Mouse (Mus musculus) bone marrow, adult 2 months (tissue): ENCODE measurements around the gene Cabin1.

Experiments
- CTCF ChIP-seq: fragments of 200-500 bp; IDR thresholded peaks from 2 replicates; pipeline ENCODE4 v1.5.1; 2011; ENCODE audit warnings: low read length, control low read depth; ENCODE audit not compliant: control insufficient read depth, insufficient read depth
- POLR2A ChIP-seq: fragments of 200-500 bp; IDR thresholded peaks from 2 replicates; pipeline ENCODE4 v1.6.1; 2011; ENCODE audit warnings: low read depth, mild to moderate bottlenecking, control low read depth, low read length, borderline replicate concordance; ENCODE audit not compliant: control insufficient read depth

GRCm38 (mm10) chr10:75695078-75695477 is 69.1 kb downstream of the Cabin1 start:
- TF ChIP-seq CTCF (no peak), POLR2A (no peak)
